Mouse (Mus musculus) embryo, embryonic 10 days (tissue): ENCODE results near the gene Vamp4.

ENCODE experiments used
- DNase-seq: peaks from one replicate; pipeline ENCODE4 v3.0.0-alpha.2; 2015; ENCODE audit warnings: low spot score

The Vamp4 gene

DNA sequence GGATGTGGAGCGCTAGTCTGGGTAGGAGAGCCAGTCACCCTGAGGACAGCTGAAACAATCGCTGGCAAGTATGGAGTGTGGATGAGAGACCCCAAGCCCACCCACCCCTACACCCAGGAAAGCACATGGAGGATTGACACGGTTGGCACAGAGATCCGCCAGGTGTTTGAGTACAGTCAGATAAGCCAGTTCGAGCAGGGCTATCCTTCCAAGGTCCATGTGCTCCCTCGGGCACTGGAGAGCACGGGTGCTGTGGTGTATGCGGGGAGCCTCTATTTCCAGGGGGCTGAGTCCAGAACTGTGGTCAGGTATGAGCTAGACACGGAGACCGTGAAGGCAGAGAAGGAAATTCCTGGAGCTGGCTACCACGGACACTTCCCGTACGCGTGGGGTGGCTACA, 78.1 kb downstream of the Vamp4 start:
- DNase-seq: no peak
